Mouse (Mus musculus): ENCODE measurements around the gene Hspa12b.
"Not testable (repeated sequence)": the region's sequence is repeated elsewhere in the genome, so short reads cannot be mapped to it uniquely, and the experiment has no call there.

Gene Hspa12b

DNA sequence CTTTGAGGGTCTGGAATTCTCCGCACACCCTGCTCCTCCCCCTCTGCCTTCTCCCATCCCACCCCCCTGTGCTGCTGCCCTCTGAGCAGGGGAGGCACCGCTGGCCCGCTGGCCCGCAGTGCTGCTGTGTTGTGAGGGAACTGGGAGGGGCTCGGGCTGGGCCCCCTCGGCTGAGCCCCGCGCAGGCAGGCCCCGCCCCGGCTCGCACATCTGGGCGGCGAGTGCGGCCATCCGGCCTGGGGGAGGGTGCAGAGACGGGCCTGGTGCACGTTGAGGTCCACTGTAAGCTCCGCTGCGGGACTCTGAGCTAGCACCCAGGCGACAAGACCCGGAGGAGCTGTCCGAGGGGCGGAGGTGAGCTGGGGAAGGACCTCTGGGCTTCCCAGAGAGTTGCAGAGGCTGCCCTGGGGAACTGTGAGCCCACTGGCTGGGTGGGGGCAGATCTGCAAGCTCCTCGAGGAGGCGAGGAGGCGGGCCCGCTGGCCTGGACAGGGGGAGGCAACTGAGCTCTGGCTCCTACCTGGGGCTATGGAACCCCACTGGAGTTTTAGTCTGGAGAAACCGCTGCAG is at the start of gene Hspa12b:
TSS of gene Hspa12b (plus strand) at position 120 of the 570 bp plus-strand sequence.
- DNase-seq (ENCODE audit: low spot score) = no peak

GRCm38 (mm10) chr2:131080507-131080906 is 46.6 kb upstream of the Hspa12b start:
- no peak for DNase-seq (ENCODE audit: low spot score)

- no peak for DNase-seq (ENCODE audit: low spot score)
Observed at GRCm38 (mm10) chr2:131084206-131084605, 42.9 kb upstream of the Hspa12b start.

DNA sequence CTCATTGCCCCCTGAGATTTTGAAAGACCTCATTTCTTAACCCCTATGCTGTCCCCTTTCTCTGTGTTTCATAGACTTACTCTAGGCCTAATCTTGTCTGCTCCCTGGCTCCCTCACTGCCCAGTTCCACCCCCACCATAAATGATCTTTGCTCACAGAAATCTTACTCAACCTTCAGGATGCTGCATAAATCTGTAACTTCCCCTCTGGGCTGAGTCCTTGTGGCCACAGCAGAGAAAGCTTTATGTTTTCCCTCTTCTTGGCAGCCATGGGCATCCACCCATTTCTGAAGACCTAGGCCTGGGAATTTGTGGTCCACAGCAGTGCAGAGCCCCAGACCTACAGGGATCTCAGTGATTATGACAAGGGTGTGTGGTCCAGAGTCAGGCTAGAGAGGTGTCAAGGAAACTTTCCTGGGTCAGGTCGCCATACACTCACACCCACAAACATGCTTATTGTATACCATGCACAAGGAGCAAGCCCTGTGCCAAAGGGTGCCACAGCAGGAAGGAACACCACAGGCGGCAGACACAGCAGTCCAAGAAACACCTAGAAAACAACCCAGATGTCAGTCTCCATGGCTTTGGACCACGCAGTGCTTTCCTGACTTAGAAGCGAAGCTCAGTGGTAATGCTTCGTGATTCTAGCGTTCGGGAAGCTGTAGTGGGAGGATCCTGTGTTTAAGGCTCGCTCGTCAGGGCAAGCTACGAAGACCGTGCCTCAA is 40.3 kb upstream of the Hspa12b start, which contains the start of gene Siglec1:
TSS of gene Siglec1 (minus strand) at position 99 of the 724 bp plus-strand sequence.
- no peak for DNase-seq (ENCODE audit: low spot score)

- no peak for DNase-seq (ENCODE audit: low spot score)
Observed at GRCm38 (mm10) chr2:131088581-131088980, 38.5 kb upstream of the Hspa12b start.

DNA sequence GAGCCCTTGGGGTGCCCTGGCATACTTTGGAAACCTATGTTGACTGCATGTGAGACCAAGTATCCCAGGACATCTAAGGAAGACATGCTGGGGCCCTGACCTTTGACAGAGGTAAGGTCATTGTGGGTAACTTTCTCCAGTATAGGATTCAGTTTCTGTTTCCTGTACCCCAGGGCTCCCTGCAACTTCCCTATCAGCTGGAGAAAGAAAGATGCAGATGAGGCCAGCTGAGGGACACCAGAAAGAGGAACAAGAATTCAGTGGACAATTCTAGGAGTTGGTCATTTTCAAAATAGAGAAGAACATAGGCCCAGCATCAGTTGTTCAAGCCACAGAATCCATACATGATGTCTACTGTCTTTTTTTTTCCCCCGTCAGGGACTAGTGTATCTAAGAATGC is 37.4 kb upstream of the Hspa12b start:
- no peak for DNase-seq (ENCODE audit: low spot score)

DNA sequence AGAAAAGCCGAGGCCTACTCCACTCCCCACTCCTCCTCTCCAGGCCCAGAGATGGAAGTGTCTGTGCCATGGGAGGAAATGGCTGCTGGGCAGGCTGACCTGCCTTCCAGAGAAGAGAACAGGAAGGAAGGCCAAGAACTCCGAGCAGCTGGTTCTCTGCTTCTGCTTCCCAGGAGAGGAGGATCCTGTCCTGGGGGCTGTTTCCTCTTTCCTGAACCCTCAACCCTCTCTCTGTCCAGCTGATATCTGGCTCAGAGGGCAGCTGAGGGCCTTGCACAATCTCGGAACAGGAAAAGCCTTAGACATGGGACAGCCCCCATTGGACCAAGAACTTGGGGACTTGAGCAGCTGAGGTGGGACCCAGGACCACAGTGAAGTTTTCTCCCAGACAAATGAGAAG is 36.2 kb upstream of the Hspa12b start:
- no peak for DNase-seq (ENCODE audit: low spot score)

GRCm38 (mm10) chr2:131093577-131093976 is 33.5 kb upstream of the Hspa12b start:
- no peak for DNase-seq (ENCODE audit: low spot score)

- DNase-seq (ENCODE audit: low spot score) = peak; percentile 61
Observed at GRCm38 (mm10) chr2:131094823-131095222, 32.3 kb upstream of the Hspa12b start.

DNA sequence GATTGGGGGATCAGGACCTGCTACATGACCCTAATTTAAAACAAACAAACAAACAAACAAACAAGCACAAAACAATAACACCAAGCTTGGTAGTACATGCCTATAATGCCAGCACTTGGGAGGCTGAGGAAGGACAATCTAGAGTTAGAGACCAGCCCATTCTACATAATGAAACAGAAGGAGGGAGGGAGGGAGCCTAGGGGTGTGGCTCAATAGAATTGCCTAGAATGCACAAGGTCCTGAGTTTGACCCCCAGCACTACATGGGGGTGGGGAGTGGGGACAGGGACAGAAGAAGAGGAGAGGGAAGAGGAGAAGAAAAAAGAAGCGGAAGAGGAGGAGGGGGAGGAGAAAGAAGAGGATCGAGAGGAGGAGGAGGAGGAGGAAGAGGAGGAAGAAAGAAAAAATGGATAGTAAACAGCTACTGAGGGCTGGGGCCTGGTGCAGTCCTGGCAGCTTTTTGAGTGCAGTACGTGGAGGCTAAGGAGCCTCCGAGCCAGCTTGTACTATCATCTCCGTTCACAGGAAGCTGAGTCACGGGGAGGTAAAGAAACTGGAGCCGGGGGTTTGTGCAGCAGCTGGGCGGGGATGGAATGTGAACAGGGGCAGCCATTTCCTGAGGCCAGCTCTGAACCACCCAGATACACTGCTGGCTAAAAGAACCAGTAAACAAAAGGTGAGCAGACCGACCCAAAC is 30.8 kb upstream of the Hspa12b start:
- DNase-seq (ENCODE audit: low spot score) = peak; percentile 7

DNA sequence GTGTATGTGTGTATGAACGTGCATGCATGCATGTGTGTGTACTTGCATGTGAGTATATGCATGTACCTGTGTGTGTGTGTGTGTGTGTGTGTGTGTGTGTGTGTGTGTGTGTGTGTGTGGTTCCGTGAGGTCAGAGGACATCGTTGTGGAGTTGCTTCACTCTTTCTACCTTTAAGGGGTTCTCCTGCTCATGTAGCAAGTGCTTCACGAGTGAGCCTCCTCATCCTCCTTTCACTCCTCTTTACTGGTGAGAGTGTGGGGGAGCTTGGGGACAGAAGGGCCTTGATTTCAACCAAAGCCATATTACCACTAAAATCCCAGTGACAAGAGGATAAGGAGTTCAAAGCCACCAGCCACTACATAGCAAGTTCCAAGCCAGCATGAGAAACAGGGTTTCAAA is 30.0 kb upstream of the Hspa12b start:
- DNase-seq (ENCODE audit: low spot score) = no peak

GRCm38 (mm10) chr2:131101530-131101929 is 25.6 kb upstream of the Hspa12b start:
- DNase-seq (ENCODE audit: low spot score) = no peak

DNA sequence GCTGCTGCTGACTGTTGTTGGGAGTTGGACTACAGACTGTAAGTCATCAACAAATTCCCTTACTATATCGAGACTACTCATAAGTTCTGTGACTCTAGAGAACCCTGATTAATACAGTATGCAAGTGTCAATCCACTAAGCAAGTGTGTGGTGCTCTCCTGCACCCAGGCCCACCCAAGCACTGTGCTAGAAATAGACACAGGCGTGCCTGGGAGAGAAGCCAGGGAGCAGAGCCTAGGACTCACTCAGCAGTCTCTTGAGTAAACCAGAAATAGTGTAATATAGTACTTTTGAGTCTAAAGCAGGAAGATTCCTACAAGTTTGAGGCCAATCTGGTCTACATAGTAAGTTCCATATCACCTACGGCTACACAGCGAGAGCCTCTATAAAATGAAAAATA is 23.1 kb upstream of the Hspa12b start:
- DNase-seq (ENCODE audit: low spot score) = no peak

DNA sequence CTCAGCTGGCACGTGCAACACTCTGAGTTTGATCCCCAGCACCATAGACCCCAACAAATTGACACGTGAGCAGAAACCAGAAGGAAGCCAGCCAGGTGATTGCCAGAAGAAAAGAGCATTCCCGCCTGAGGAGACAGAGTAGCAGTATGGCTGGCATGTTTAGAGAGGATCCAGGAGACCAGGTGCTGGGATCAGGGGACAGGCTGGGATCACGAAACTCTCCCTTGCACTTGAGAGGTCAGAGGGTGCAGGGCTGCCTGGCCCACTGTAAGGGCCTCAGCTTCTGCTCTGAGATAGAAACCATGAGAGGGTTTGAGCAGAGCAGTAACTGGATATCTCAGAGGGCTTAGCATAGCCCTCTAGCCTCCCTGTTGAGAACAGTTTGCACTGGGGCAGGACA is 22.0 kb upstream of the Hspa12b start:
- not testable (repeated sequence) for DNase-seq (ENCODE audit: low spot score)

DNA sequence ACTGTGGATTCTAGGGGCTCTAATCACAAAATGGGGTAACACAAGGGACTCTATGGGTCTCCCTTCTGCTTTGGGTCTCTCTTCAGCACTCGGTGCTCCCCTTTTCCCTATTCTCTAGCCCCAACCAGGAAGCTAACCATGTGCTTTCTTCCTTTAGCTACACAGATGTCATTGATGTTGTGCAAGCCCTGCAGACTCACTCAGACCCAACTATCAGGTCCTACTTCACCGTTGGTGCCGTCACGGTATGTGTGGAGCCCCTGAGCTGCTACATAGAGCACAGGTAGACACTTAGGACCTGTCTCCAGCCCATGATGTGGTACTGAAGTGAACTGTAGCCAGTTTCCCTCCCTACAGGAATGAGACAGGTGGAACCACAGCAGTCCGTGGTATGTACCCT is 21.1 kb upstream of the Hspa12b start:
- no peak for DNase-seq (ENCODE audit: low spot score)

- no peak for DNase-seq (ENCODE audit: low spot score)
Observed at GRCm38 (mm10) chr2:131118968-131119574, 8.0 kb upstream of the Hspa12b start.

DNA sequence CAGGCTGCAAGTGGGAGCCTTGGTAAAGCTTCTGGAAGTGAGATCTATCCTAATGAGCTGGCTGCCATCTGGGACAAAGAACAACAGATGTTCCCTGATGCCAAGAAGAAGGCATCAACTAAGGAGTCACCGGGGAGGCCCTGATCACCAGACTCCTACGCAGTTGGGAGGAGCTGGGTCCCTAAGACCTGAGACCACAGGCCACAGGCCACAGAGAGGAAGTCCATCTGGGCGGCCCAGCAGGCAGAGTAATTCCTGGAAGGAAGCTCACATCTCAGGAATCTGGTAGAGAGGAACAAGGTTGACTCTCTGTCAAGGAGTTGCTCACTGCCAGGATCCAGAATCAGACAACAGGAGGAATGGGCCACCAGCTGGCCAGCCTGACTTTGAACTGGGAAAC is 2.9 kb upstream of the Hspa12b start:
- DNase-seq (ENCODE audit: low spot score) = no peak

GRCm38 (mm10) chr2:131125157-131125963 is 1.7 kb upstream of the Hspa12b start:
- DNase-seq (ENCODE audit: low spot score) = no peak

DNA sequence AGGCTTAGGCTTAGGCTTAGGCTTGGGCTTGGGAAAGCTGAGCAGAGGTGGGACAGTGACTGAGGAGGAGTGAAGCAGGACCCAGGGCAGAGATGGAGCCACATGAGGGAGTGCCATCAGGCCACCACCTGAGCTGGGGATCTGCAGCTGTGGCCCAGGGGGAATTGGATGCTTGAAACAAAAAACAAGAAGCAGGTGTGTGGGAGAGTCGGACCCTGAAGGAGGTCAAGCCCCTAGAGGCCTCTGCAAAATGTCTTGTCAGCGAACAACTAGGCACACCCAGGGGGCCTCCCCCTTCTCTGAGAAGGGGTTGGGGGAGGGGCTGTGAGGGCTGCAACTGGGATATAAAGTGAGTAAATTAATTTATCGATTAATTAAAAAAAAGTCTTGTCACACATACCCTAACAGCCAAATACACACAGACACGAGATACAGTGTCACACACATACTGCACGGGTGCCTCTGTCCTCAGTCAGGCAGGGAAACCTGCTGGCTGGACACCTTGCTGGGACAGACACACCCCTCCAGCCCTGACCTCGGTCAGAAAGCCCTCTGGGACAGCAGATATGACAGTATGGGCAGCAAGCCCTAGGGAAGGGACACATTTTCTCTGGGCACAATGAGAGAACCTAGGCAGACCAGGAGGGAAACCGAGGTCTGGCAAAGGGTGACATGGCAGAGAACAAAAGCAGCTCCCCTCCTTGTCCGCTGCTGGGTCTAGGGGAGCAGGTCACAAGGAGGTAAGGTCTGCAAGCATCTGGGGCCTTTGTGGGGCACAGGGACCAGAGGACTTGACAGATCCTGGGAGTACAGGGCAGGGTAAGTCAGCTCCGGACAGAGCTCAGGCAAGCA is 890 bp upstream of the Hspa12b start:
- no peak for DNase-seq (ENCODE audit: low spot score)

GRCm38 (mm10) chr2:131128211-131128610 is 1.1 kb downstream of the Hspa12b start:
- DNase-seq (ENCODE audit: low spot score) = no peak

GRCm38 (mm10) chr2:131128636-131129157 is 1.6 kb downstream of the Hspa12b start:
- no peak for DNase-seq (ENCODE audit: low spot score)
